Mouse (Mus musculus) heart, embryonic 15.5 days (tissue): Measurements from ENCODE around the gene Pptc7. TPM values are rescaled to one million over a fixed set of nuclear protein-coding genes. Genes with fewer than 3 reads are reported as not detected.
A peak's percentile ranks its signal among the peaks of the same experiment; 100 is the strongest.

Experiments used
- ATAC-seq: fragments of 200-750 bp; cut with Nextera tagmentation; replicated peaks from 2 replicates; pipeline ENCODE4 v1.8.0; 2017; ENCODE audit warnings: low read depth, moderate TSS enrichment; ENCODE audit not compliant: insufficient number of reproducible peaks, insufficient read depth, low FRiP score
- H3K27ac ChIP-seq: fragments of 300-500 bp; sonication (generic); 2 replicates; pipeline ENCODE4 v1.5.1; 2015; ENCODE audit warnings: mild to moderate bottlenecking, inconsistent platforms
- H3K27me3 ChIP-seq: fragments of 300-500 bp; sonication (generic); 2 replicates; pipeline ENCODE4 v1.6.1; 2015; ENCODE audit warnings: inconsistent platforms
- H3K36me3 ChIP-seq: fragments of 300-500 bp; sonication (generic); 2 replicates; pipeline ENCODE4 v1.6.1; 2015; ENCODE audit warnings: mild to moderate bottlenecking, inconsistent platforms
- H3K4me1 ChIP-seq: fragments of 300-500 bp; sonication (generic); replicated peaks from 2 replicates; pipeline ENCODE4 v1.6.1; 2015; ENCODE audit warnings: inconsistent platforms
- H3K4me2 ChIP-seq: fragments of 300-500 bp; sonication (generic); 2 replicates; pipeline ENCODE4 v1.6.1; 2015; ENCODE audit warnings: inconsistent platforms, mild to moderate bottlenecking, moderate library complexity
- H3K4me3 ChIP-seq: fragments of 300-500 bp; sonication (generic); 2 replicates; pipeline ENCODE4 v1.5.1; 2015; ENCODE audit warnings: mild to moderate bottlenecking, inconsistent platforms
- H3K9ac ChIP-seq: fragments of 300-500 bp; sonication (generic); 2 replicates; pipeline ENCODE4 v1.6.1; 2015; ENCODE audit warnings: mild to moderate bottlenecking, inconsistent platforms
- H3K9me3 ChIP-seq: fragments of 300-500 bp; sonication (generic); replicated peaks from 2 replicates; pipeline ENCODE4 v1.6.1; 2016; ENCODE audit warnings: inconsistent platforms
- WGBS: fragments of 180-500 bp; shearing (Covaris S2); methylation state at CpG from one replicate; pipeline ENCODE4 v1.1.7; 2015; ENCODE audit warnings: mixed read lengths; 5-methylcytosine and 5-hydroxymethylcytosine counted together
- polyA plus RNA-seq: library from polyadenylated mRNA; unstranded; fragments of >200 nt; fragmentation: Nextera tagmentation; extraction: Ambion mirVana; gene quantifications from 2 replicates; pipeline ENCODE4 v1.2.1, GENCODE M21; 2015

Pptc7 gene
- polyA plus RNA-seq, 1 experiment from 2014 or later: 11.9 TPM

- Histone ChIP-seq H3K9me3 (no peaks in the 10 kb centered on the region), H3K9ac (peak overlapping the region; percentile 86; the same call in 1 of the 2 replicates), H3K4me1 (peaks cover 40% of the 10 kb centered on the region), H3K27me3 (no peaks in the 10 kb centered on the region), H3K4me3 (peak overlapping the region; percentile 85), H3K27ac (peak overlapping the region; percentile 90; the same call in 1 of the 2 replicates), H3K36me3 (no peaks in the 10 kb centered on the region; the same call in 1 of the 2 replicates), H3K4me2 (peak overlapping the region; percentile 89)
- 79% methylated on average over 10 of the region's 10 CpGs for WGBS
- no peak for ATAC-seq
Observed at GRCm38 (mm10) chr5:122286191-122286590, 2.0 kb downstream of the Pptc7 start.

GRCm38 (mm10) chr5:122287026-122287425, 2.9 kb downstream of the Pptc7 start:
- no peak overlapping the region for H3K27ac ChIP-seq
- H3K36me3 ChIP-seq: no peaks in the 10 kb centered on the region; the same call in 1 of the 2 replicates
- H3K9me3 ChIP-seq: no peaks in the 10 kb centered on the region
- no peak for ATAC-seq
- H3K4me2 ChIP-seq: no peak overlapping the region
- no peaks in the 10 kb centered on the region for H3K27me3 ChIP-seq
- WGBS: 61% methylated on average over 4 of the region's 4 CpGs
- H3K4me3 ChIP-seq: no peak overlapping the region
- H3K9ac ChIP-seq: no peak overlapping the region
- H3K4me1 ChIP-seq: peaks cover 45% of the 10 kb centered on the region

- no peak for ATAC-seq
Observed at GRCm38 (mm10) chr5:122288147-122288811, 4.1 kb downstream of the Pptc7 start.

GRCm38 (mm10) chr5:122291149-122291548, 7.0 kb downstream of the Pptc7 start:
- H3K27ac ChIP-seq: peak overlapping the region; percentile 78
- no peaks in the 10 kb centered on the region; the same call in 1 of the 2 replicates for H3K36me3 ChIP-seq
- 42% methylated on average over 6 of the region's 6 CpGs for WGBS
- H3K27me3 ChIP-seq: no peaks in the 10 kb centered on the region
- no peak overlapping the region for H3K4me3 ChIP-seq
- H3K9me3 ChIP-seq: no peaks in the 10 kb centered on the region
- H3K4me1 ChIP-seq: peaks cover 68% of the 10 kb centered on the region
- no peak overlapping the region for H3K9ac ChIP-seq
- H3K4me2 ChIP-seq: peak overlapping the region; percentile 36; the same call in 1 of the 2 replicates
- no peak; the same call in 1 of the 2 replicates for ATAC-seq

More at GRCm38 (mm10) chr5:122288147-122288811, 4.1 kb downstream of the Pptc7 start:
- H3K36me3 ChIP-seq: no peaks in the 10 kb centered on the region; the same call in 1 of the 2 replicates
- no peak overlapping the region for H3K9ac ChIP-seq
- 73% methylated on average over 4 of the region's 4 CpGs for WGBS
- H3K4me1 ChIP-seq: peaks cover 57% of the 10 kb centered on the region
- H3K4me2 ChIP-seq: no peak overlapping the region
- no peaks in the 10 kb centered on the region for H3K9me3 ChIP-seq
- H3K4me3 ChIP-seq: no peak overlapping the region
- H3K27ac ChIP-seq: no peak overlapping the region
- H3K27me3 ChIP-seq: no peaks in the 10 kb centered on the region

- peak overlapping the region; percentile 36 for H3K4me2 ChIP-seq
- no peaks in the 10 kb centered on the region; the same call in 1 of the 2 replicates for H3K36me3 ChIP-seq
- peaks cover 62% of the 10 kb centered on the region for H3K4me1 ChIP-seq
- H3K9me3 ChIP-seq: no peaks in the 10 kb centered on the region
- H3K27me3 ChIP-seq: no peaks in the 10 kb centered on the region
- H3K4me3 ChIP-seq: 0 out of 2 replicates have a peak overlapping the region, but pooled peaks have one; percentile 4
- peak overlapping the region; percentile 78 for H3K27ac ChIP-seq
- WGBS: 47% methylated on average over 17 of the region's 17 CpGs
- no peak for ATAC-seq
- H3K9ac ChIP-seq: no peak overlapping the region
Observed at GRCm38 (mm10) chr5:122291553-122292339, 7.6 kb downstream of the Pptc7 start.

- 61% methylated on average over 6 of the region's 6 CpGs for WGBS
- no peaks in the 10 kb centered on the region for H3K36me3 ChIP-seq
- H3K9ac ChIP-seq: no peak overlapping the region
- H3K4me1 ChIP-seq: peaks cover 53% of the 10 kb centered on the region
- H3K4me3 ChIP-seq: no peak overlapping the region
- H3K27ac ChIP-seq: peak overlapping the region; percentile 44; the same call in 1 of the 2 replicates
- H3K4me2 ChIP-seq: no peak overlapping the region
- no peaks in the 10 kb centered on the region for H3K9me3 ChIP-seq
- H3K27me3 ChIP-seq: no peaks in the 10 kb centered on the region
- no peak for ATAC-seq
Observed at GRCm38 (mm10) chr5:122293131-122293530, 9.0 kb downstream of the Pptc7 start.

GRCm38 (mm10) chr5:122294219-122294735, 10.1 kb downstream of the Pptc7 start:
- Histone ChIP-seq H3K4me3 (no peak overlapping the region), H3K4me1 (peaks cover 48% of the 10 kb centered on the region), H3K27me3 (no peaks in the 10 kb centered on the region), H3K4me2 (no peak overlapping the region), H3K27ac (peak overlapping the region; percentile 44; the same call in 1 of the 2 replicates), H3K9ac (no peak overlapping the region; the same call in 1 of the 2 replicates), H3K36me3 (no peaks in the 10 kb centered on the region), H3K9me3 (no peaks in the 10 kb centered on the region)
- ATAC-seq: no peak
- 82% methylated on average over 3 of the region's 3 CpGs for WGBS

GRCm38 (mm10) chr5:122295113-122295935, 11.2 kb downstream of the Pptc7 start:
- Histone ChIP-seq H3K36me3 (no peaks in the 10 kb centered on the region), H3K4me1 (peaks cover 55% of the 10 kb centered on the region), H3K4me2 (no peak overlapping the region), H3K9ac (no peak overlapping the region), H3K27ac (no peak overlapping the region), H3K9me3 (no peaks in the 10 kb centered on the region), H3K27me3 (no peaks in the 10 kb centered on the region), H3K4me3 (no peak overlapping the region)
- no peak for ATAC-seq
- 73% methylated on average over 14 of the region's 14 CpGs for WGBS

- Histone ChIP-seq H3K27ac (no peak overlapping the region), H3K4me2 (no peak overlapping the region), H3K4me3 (no peak overlapping the region), H3K36me3 (no peaks in the 10 kb centered on the region), H3K27me3 (no peaks in the 10 kb centered on the region), H3K4me1 (peaks cover 47% of the 10 kb centered on the region), H3K9me3 (no peaks in the 10 kb centered on the region), H3K9ac (no peak overlapping the region)
- 74% methylated on average over 6 of the region's 6 CpGs for WGBS
- no peak for ATAC-seq
Observed at GRCm38 (mm10) chr5:122300071-122300518, 15.9 kb downstream of the Pptc7 start.

- H3K27me3 ChIP-seq: no peaks in the 10 kb centered on the region
- H3K4me3 ChIP-seq: no peak overlapping the region
- H3K9ac ChIP-seq: no peak overlapping the region
- H3K4me1 ChIP-seq: peaks cover 48% of the 10 kb centered on the region
- no peak overlapping the region for H3K4me2 ChIP-seq
- WGBS: 51% methylated on average over 17 of the region's 17 CpGs
- peaks cover under 1% of the 10 kb centered on the region for H3K36me3 ChIP-seq
- no peaks in the 10 kb centered on the region for H3K9me3 ChIP-seq
- ATAC-seq: peak; percentile 38; the same call in 1 of the 2 replicates
- peak overlapping the region; percentile 25 for H3K27ac ChIP-seq
Observed at GRCm38 (mm10) chr5:122302810-122303745, 18.9 kb downstream of the Pptc7 start.
